ENCODE assay signal across 11 mouse cellular contexts in genomic region chr5:135025899-135026298, GRCm38 (mm10). TPM values are rescaled to one million over a fixed set of nuclear protein-coding genes. Genes with fewer than 3 reads are reported as not detected.
DNase-seq lines count a peak whose midpoint lies in the region; ATAC-seq and TF ChIP-seq lines count a peak whose summit lies in the region.
"Had no signal": no experiment of that assay in that cellular context is flagged by ENCODE, and none has a peak within 500 bp of the region (broad histone marks: within the 10 kb centered on the region; RNA-seq: fewer than 3 reads in every experiment).

No protein-coding gene starts in this region.

- peaks cover 15% of the 10 kb centered on the region for H3K4me1 ChIP-seq in forebrain, embryonic 12.5 days
- H3K4me1 ChIP-seq in forebrain, embryonic 15.5 days = peaks cover 33% of the 10 kb centered on the region
- H3K4me1 ChIP-seq in lung, embryonic 16.5 days (replicated peaks; ENCODE audit: control insufficient read depth, insufficient read depth, low read length) = peaks cover 57% of the 10 kb centered on the region
- peaks cover 36% of the 10 kb centered on the region for H3K4me1 ChIP-seq in stomach, embryonic 14.5 days (ENCODE audit: control insufficient read depth, insufficient read depth, low read length)

- H3K9me3 ChIP-seq in forebrain, embryonic 12.5 days = no peaks in the 10 kb centered on the region
- H3K9me3 ChIP-seq in forebrain, embryonic 15.5 days = no peaks in the 10 kb centered on the region
- H3K9me3 ChIP-seq in lung, embryonic 16.5 days (ENCODE audit: control insufficient read depth, low read length) = no peaks in the 10 kb centered on the region
- no peaks in the 10 kb centered on the region for H3K9me3 ChIP-seq in stomach, embryonic 14.5 days (ENCODE audit: control insufficient read depth, low read depth, low read length)
- H3K9me3 ChIP-seq: liver, embryonic 13.5 days had no signal

- WGBS in forebrain, embryonic 12.5 days = 32% methylated on average over 7 of the region's 7 CpGs
- WGBS in forebrain, embryonic 15.5 days = 34% methylated on average over 7 of the region's 7 CpGs
- WGBS in lung, embryonic 16.5 days = 3% methylated on average over 7 of the region's 7 CpGs
- 6% methylated on average over 7 of the region's 7 CpGs for WGBS in stomach, embryonic 14.5 days

- intact Hi-C loops in gastrocnemius, adult 2 months (cut with DNase I) = no loop called here

- H3K27ac ChIP-seq in forebrain, embryonic 12.5 days = no peak overlapping the region
- H3K27ac ChIP-seq in forebrain, embryonic 15.5 days (replicated peaks) = no peak overlapping the region
- no peak overlapping the region for H3K27ac ChIP-seq in lung, embryonic 16.5 days (ENCODE audit: low read length)
- H3K27ac ChIP-seq in stomach, embryonic 14.5 days (ENCODE audit: low read length) = no peak overlapping the region
- no peak overlapping the region for H3K27ac ChIP-seq in gastrocnemius, adult 2 months
- H3K27ac ChIP-seq: liver, embryonic 13.5 days had no signal

- H3K36me3 ChIP-seq in forebrain, embryonic 12.5 days (replicated peaks) = no peaks in the 10 kb centered on the region
- no peaks in the 10 kb centered on the region for H3K36me3 ChIP-seq in forebrain, embryonic 15.5 days
- H3K36me3 ChIP-seq in lung, embryonic 16.5 days (ENCODE audit: control insufficient read depth, insufficient read depth, low read length) = no peaks in the 10 kb centered on the region
- H3K36me3 ChIP-seq in stomach, embryonic 14.5 days (ENCODE audit: control insufficient read depth, insufficient read depth, low read length) = no peaks in the 10 kb centered on the region
- H3K36me3 ChIP-seq: liver, embryonic 13.5 days had no signal

- TF ChIP-seq CTCF in gastrocnemius, adult 2 months (IDR thresholded peaks at IDR 0.05) = no peak

- H3K4me3 ChIP-seq in forebrain, embryonic 12.5 days (replicated peaks) = no peak overlapping the region
- no peak overlapping the region for H3K4me3 ChIP-seq in forebrain, embryonic 15.5 days
- H3K4me3 ChIP-seq in lung, embryonic 16.5 days (ENCODE audit: low read length) = no peak overlapping the region
- H3K4me3 ChIP-seq in stomach, embryonic 14.5 days (ENCODE audit: low read depth, low read length) = no peak overlapping the region
- H3K4me3 ChIP-seq in gastrocnemius, adult 2 months = no peak overlapping the region
- H3K4me3 ChIP-seq: liver, embryonic 13.5 days had no signal

- 0 out of 2 replicates have a peak overlapping the region, but pooled peaks have one; percentile 1 for H3K9ac ChIP-seq in forebrain, embryonic 12.5 days
- no peak overlapping the region for H3K9ac ChIP-seq in forebrain, embryonic 15.5 days (replicated peaks)
- H3K9ac ChIP-seq in lung, embryonic 16.5 days (ENCODE audit: low read length) = no peak overlapping the region
- H3K9ac ChIP-seq in stomach, embryonic 14.5 days (replicated peaks; ENCODE audit: low read depth, low read length) = peak overlapping the region; percentile 18; the same call in 1 of the 2 replicates
- H3K9ac ChIP-seq: liver, embryonic 13.5 days had no signal

- DNase-seq in lung, postnatal 14 days = no peak
- DNase-seq in left cerebral cortex, adult 18-20 months (ENCODE audit: low spot score in 2 of 2) = peak; percentile 58 to 72
- no peak for DNase-seq in gastrocnemius, adult 2 months
- DNase-seq in liver = no peak
- DNase-seq: gastrocnemius, postnatal 10 days; liver, embryonic 13.5 days had no signal

- no peak for ATAC-seq in forebrain, embryonic 12.5 days (ENCODE audit: low FRiP score)
- ATAC-seq in forebrain, embryonic 15.5 days (replicated peaks) = no peak
- ATAC-seq in lung, embryonic 16.5 days (ENCODE audit: low read depth) = no peak
- no peak for ATAC-seq in stomach, embryonic 14.5 days (ENCODE audit: insufficient number of reproducible peaks, insufficient read depth, low FRiP score, low read depth)

- peaks cover 18% of the 10 kb centered on the region; the same call in 1 of the 2 replicates for H3K27me3 ChIP-seq in forebrain, embryonic 12.5 days
- no peaks in the 10 kb centered on the region for H3K27me3 ChIP-seq in forebrain, embryonic 15.5 days
- H3K27me3 ChIP-seq in lung, embryonic 16.5 days (ENCODE audit: control insufficient read depth, insufficient read depth, low read depth, low read length) = no peaks in the 10 kb centered on the region
- H3K27me3 ChIP-seq in stomach, embryonic 14.5 days (ENCODE audit: control insufficient read depth, insufficient read depth, low read length) = no peaks in the 10 kb centered on the region

- H3K4me2 ChIP-seq in forebrain, embryonic 12.5 days = 0 out of 2 replicates have a peak overlapping the region, but pooled peaks have one; percentile 4
- no peak overlapping the region for H3K4me2 ChIP-seq in forebrain, embryonic 15.5 days (replicated peaks)
- peak overlapping the region; percentile 95; the same call in 1 of the 2 replicates for H3K4me2 ChIP-seq in lung, embryonic 16.5 days (ENCODE audit: low read depth, low read length)
- H3K4me2 ChIP-seq in stomach, embryonic 14.5 days (replicated peaks; ENCODE audit: low read depth, low read length) = peak overlapping the region; percentile 26
- H3K4me2 ChIP-seq: liver, embryonic 13.5 days had no signal

RNA-seq across cellular contexts. Expression of gene Stx1a, which starts 2.6 kb away (rescaled TPM):
- 21.8 and 22.3 TPM in 2 replicates for polyA plus RNA-seq in forebrain, embryonic 12.5 days (2016; fragmentation: Nextera tagmentation; extraction: Ambion mirVana)
- polyA plus RNA-seq in forebrain, embryonic 15.5 days (2015; fragmentation: Nextera tagmentation; extraction: Ambion mirVana) = 78.6 and 78.9 TPM in 2 replicates
- polyA plus RNA-seq in lung, embryonic 16.5 days (2015; fragmentation: Nextera tagmentation; extraction: Ambion mirVana) = 11.8 and 12.4 TPM in 2 replicates
- total RNA-seq in left cerebral cortex, adult 18-20 months (2021) = 100 to 1,000 TPM; 309 to 311 TPM
- polyA plus RNA-seq in stomach, embryonic 14.5 days (2014; fragmentation: Nextera tagmentation; extraction: Ambion mirVana) = 17.4 and 17.7 TPM in 2 replicates
- 1 to 10 TPM in 1 of 2 experiments, under 1 TPM in 1; 0.64 to 1.3 TPM for total RNA-seq in gastrocnemius, adult 2 months (2021)

RNA-seq across cellular contexts. Expression of gene Abhd11, which starts 16.9 kb away (rescaled TPM):
- 42.3 and 43.1 TPM in 2 replicates for polyA plus RNA-seq in forebrain, embryonic 12.5 days (2016; fragmentation: Nextera tagmentation; extraction: Ambion mirVana)
- 69.5 and 70.3 TPM in 2 replicates for polyA plus RNA-seq in forebrain, embryonic 15.5 days (2015; fragmentation: Nextera tagmentation; extraction: Ambion mirVana)
- polyA plus RNA-seq in lung, embryonic 16.5 days (2015; fragmentation: Nextera tagmentation; extraction: Ambion mirVana) = 73.3 and 73.4 TPM in 2 replicates
- total RNA-seq in left cerebral cortex, adult 18-20 months (2021) = 10 to 100 TPM; 34.3 to 38.1 TPM
- polyA plus RNA-seq in stomach, embryonic 14.5 days (2014; fragmentation: Nextera tagmentation; extraction: Ambion mirVana) = 73.3 and 80.6 TPM in 2 replicates
- 10 to 100 TPM; 45.5 to 56.8 TPM for total RNA-seq in gastrocnemius, adult 2 months (2021)

RNA-seq across cellular contexts. Expression of gene Dnajc30, which starts 38.1 kb away (rescaled TPM):
- 27.9 TPM in 2 replicates for polyA plus RNA-seq in forebrain, embryonic 12.5 days (2016; fragmentation: Nextera tagmentation; extraction: Ambion mirVana)
- polyA plus RNA-seq in forebrain, embryonic 15.5 days (2015; fragmentation: Nextera tagmentation; extraction: Ambion mirVana) = 34.6 and 39.8 TPM in 2 replicates
- polyA plus RNA-seq in lung, embryonic 16.5 days (2015; fragmentation: Nextera tagmentation; extraction: Ambion mirVana) = 32.2 and 32.5 TPM in 2 replicates
- total RNA-seq in left cerebral cortex, adult 18-20 months (2021) = 10 to 100 TPM; 40.6 to 44.5 TPM
- polyA plus RNA-seq in stomach, embryonic 14.5 days (2014; fragmentation: Nextera tagmentation; extraction: Ambion mirVana) = 34.8 and 34.9 TPM in 2 replicates
- 10 to 100 TPM; 25.0 to 30.2 TPM for total RNA-seq in gastrocnemius, adult 2 months (2021)

RNA-seq across cellular contexts. Expression of gene Bud23, which starts 38.9 kb away (rescaled TPM):
- 111 and 125 TPM in 2 replicates for polyA plus RNA-seq in forebrain, embryonic 12.5 days (2016; fragmentation: Nextera tagmentation; extraction: Ambion mirVana)
- 89.0 and 92.8 TPM in 2 replicates for polyA plus RNA-seq in forebrain, embryonic 15.5 days (2015; fragmentation: Nextera tagmentation; extraction: Ambion mirVana)
- 100 and 110 TPM in 2 replicates for polyA plus RNA-seq in lung, embryonic 16.5 days (2015; fragmentation: Nextera tagmentation; extraction: Ambion mirVana)
- total RNA-seq in left cerebral cortex, adult 18-20 months (2021) = 10 to 100 TPM; 43.9 to 54.1 TPM
- 95.2 and 99.0 TPM in 2 replicates for polyA plus RNA-seq in stomach, embryonic 14.5 days (2014; fragmentation: Nextera tagmentation; extraction: Ambion mirVana)
- 10 to 100 TPM; 25.8 to 26.2 TPM for total RNA-seq in gastrocnemius, adult 2 months (2021)

RNA-seq across cellular contexts. Expression of gene Cldn3, which starts 39.9 kb away (rescaled TPM):
- 6.3 and 7.6 TPM in 2 replicates for polyA plus RNA-seq in forebrain, embryonic 12.5 days (2016; fragmentation: Nextera tagmentation; extraction: Ambion mirVana)
- 12.3 and 12.7 TPM in 2 replicates for polyA plus RNA-seq in forebrain, embryonic 15.5 days (2015; fragmentation: Nextera tagmentation; extraction: Ambion mirVana)
- 328 and 355 TPM in 2 replicates for polyA plus RNA-seq in lung, embryonic 16.5 days (2015; fragmentation: Nextera tagmentation; extraction: Ambion mirVana)
- total RNA-seq in left cerebral cortex, adult 18-20 months (2021) = under 1 TPM in 1 of 2 experiments, not detected in 1; 0.49 TPM
- polyA plus RNA-seq in stomach, embryonic 14.5 days (2014; fragmentation: Nextera tagmentation; extraction: Ambion mirVana) = 69.7 and 71.2 TPM in 2 replicates
- total RNA-seq in gastrocnemius, adult 2 months (2021) = not detected
- total RNA-seq: gastrocnemius, postnatal 10 days had no signal
- polyA plus RNA-seq: C2C12 had no signal

Comparison
In these comparisons a context has a peak if more than half of its experiments do, and no peak if none do; other contexts are left out.
1. H3K9ac ChIP-seq: peak in forebrain, embryonic 12.5 days (single experiment) and stomach, embryonic 14.5 days (single experiment); none in forebrain, embryonic 15.5 days (single experiment) and lung, embryonic 16.5 days (single experiment).
2. DNase-seq: peak in left cerebral cortex, adult 18-20 months (2 of 2); none in lung, postnatal 14 days (single experiment), gastrocnemius, adult 2 months (single experiment) and liver (single experiment).